Mouse (Mus musculus) testis, adult 2 months (tissue): Measurements from ENCODE around the gene Gm11634. TPM values are rescaled to one million over a fixed set of nuclear protein-coding genes. Genes with fewer than 3 reads are reported as not detected.
"Not testable (repeated sequence)": the region's sequence is repeated elsewhere in the genome, so short reads cannot be mapped to it uniquely, and the experiment has no call there.

Experiments used
- H3K27ac ChIP-seq: fragments of 200-500 bp; 2 replicates; pipeline ENCODE4 v1.5.1; 2012; ENCODE audit warnings: low read depth, low read length; ENCODE audit not compliant: control insufficient read depth, insufficient read depth
- H3K27me3 ChIP-seq: fragments of 200-500 bp; 2 replicates; pipeline ENCODE4 v1.6.1; 2012; ENCODE audit warnings: mild to moderate bottlenecking, low read length, moderate library complexity; ENCODE audit not compliant: control insufficient read depth, insufficient read depth
- H3K36me3 ChIP-seq: fragments of 200-500 bp; 2 replicates; pipeline ENCODE4 v1.6.1; 2012; ENCODE audit warnings: mild to moderate bottlenecking, low read length; ENCODE audit not compliant: control insufficient read depth, insufficient read depth
- H3K4me1 ChIP-seq: fragments of 200-500 bp; 2 replicates; pipeline ENCODE4 v1.6.1; 2012; ENCODE audit warnings: low read length; ENCODE audit not compliant: control insufficient read depth, insufficient read depth
- H3K4me3 ChIP-seq: fragments of 200-500 bp; 2 replicates; pipeline ENCODE4 v1.5.1; 2012; ENCODE audit warnings: low read depth, mild to moderate bottlenecking, low read length, moderate library complexity, mixed read lengths; ENCODE audit not compliant: control insufficient read depth
- CTCF ChIP-seq: fragments of 200-500 bp; IDR thresholded peaks from 2 replicates; pipeline ENCODE4 v1.5.1; 2012; ENCODE audit warnings: low read depth, mild to moderate bottlenecking, inconsistent platforms, low read length, moderate library complexity; ENCODE audit not compliant: control insufficient read depth, insufficient read depth, insufficient replicate concordance
- POLR2A ChIP-seq: fragments of 200-500 bp; IDR thresholded peaks from 2 replicates; pipeline ENCODE4 v1.6.1; 2012; ENCODE audit warnings: low read depth, mild to moderate bottlenecking, inconsistent platforms, low read length, moderate library complexity; ENCODE audit not compliant: control insufficient read depth
- polyA plus RNA-seq: library from polyadenylated mRNA; depleted of rRNA; stranded (reverse); fragments of >200 nt; gene quantifications from 2 replicates; pipeline ENCODE4 v1.2.3, GENCODE M21; 2012

The Gm11634 gene
- polyA plus RNA-seq, 1 experiment, result 69.4 TPM

GRCm38 (mm10) chr11:101585805-101586204 lies 13.3 kb downstream of the Gm11634 start:
- no peaks in the 10 kb centered on the region for H3K27me3 ChIP-seq
- H3K4me3 ChIP-seq, result no peak overlapping the region
- TF ChIP-seq POLR2A (no peak), CTCF (no peak)
- no peak overlapping the region for H3K27ac ChIP-seq
- no peaks in the 10 kb centered on the region; the same call in 1 of the 2 replicates for H3K36me3 ChIP-seq
- peaks cover 5% of the 10 kb centered on the region for H3K4me1 ChIP-seq

GRCm38 (mm10) chr11:101585031-101585430 lies 14.0 kb downstream of the Gm11634 start:
- not testable (repeated sequence) for H3K4me1 ChIP-seq, H3K27ac ChIP-seq, H3K27me3 ChIP-seq, H3K4me3 ChIP-seq, H3K36me3 ChIP-seq

- TF ChIP-seq CTCF, result no peak
- TF ChIP-seq POLR2A, result no peak
- Histone ChIP-seq H3K4me3 (no peak overlapping the region), H3K27ac (no peak overlapping the region)
Observed at GRCm38 (mm10) chr11:101583205-101583604, 15.9 kb downstream of the Gm11634 start.

DNA sequence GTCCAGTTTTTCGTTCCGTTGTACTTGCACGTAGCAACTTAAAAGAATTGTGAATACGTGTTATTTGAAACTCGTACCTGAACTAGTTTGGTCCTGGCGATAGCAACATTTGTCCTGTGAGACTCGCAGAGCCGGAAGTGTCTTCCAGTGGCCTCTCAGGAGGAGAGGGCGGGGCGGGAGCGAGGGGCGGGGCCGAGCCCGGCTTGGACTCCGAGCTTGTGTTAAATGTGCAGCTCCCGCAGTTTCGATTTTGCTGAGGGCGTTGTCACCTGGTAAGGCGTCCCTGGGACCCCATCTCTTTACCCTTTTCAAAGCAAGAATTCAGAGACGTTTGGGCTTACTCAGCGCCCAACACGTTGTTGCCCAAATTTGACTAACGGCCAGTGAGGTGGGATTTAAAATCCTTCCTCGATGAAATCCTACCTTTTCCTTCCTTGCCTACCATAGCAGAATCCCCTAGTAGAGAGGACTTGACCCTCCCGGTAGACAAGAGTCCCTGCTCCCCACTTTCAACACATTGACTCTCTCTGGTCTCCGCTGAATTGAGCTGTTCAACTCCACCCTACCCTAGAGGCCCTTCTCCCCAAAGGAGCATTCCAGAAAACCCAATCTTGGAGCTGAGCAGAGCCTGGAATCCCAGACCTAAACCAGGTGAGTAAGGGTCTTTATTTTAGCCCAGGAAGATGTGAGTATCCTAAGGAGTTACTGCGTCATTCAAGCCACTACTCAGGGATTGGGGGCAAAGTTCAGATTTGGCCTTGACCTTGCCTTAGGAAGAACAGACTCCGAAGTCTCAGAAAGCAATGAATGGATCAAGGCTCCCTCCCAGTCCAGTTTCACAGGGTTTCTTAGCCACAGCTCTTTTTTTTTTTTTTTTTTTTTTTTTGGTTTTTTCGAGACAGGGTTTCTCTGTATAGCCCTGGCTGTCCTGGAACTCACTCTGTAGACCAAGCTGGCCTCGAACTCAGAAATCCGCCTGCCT lies 16.7 kb downstream of the Gm11634 start, which contains the start of gene Tmem106a:
Gene Tmem106a, plus strand, starts transcription at position 189 of the 982 bp plus-strand sequence.
- no peak for TF ChIP-seq POLR2A
- no peak for TF ChIP-seq CTCF
- Histone ChIP-seq H3K4me1 (peaks cover 5% of the 10 kb centered on the region), H3K27me3 (no peaks in the 10 kb centered on the region), H3K27ac (peak within 1 kb of the TSS; percentile 55; the same call in 1 of the 2 replicates), H3K4me3 (peak within 1 kb of the TSS; percentile 76), H3K36me3 (no peaks in the 10 kb centered on the region)

More at GRCm38 (mm10) chr11:101583205-101583604, 15.9 kb downstream of the Gm11634 start:
- H3K27me3 ChIP-seq, result no peaks in the 10 kb centered on the region
- H3K4me1 ChIP-seq, result peaks cover 5% of the 10 kb centered on the region
- no peaks in the 10 kb centered on the region for H3K36me3 ChIP-seq

- TF ChIP-seq CTCF (no peak), POLR2A (no peak)
- Histone ChIP-seq H3K4me3 (no peak overlapping the region), H3K4me1 (peaks cover 5% of the 10 kb centered on the region), H3K27me3 (no peaks in the 10 kb centered on the region), H3K27ac (no peak overlapping the region), H3K36me3 (no peaks in the 10 kb centered on the region)
Observed at GRCm38 (mm10) chr11:101581081-101581764, 17.8 kb downstream of the Gm11634 start.

DNA sequence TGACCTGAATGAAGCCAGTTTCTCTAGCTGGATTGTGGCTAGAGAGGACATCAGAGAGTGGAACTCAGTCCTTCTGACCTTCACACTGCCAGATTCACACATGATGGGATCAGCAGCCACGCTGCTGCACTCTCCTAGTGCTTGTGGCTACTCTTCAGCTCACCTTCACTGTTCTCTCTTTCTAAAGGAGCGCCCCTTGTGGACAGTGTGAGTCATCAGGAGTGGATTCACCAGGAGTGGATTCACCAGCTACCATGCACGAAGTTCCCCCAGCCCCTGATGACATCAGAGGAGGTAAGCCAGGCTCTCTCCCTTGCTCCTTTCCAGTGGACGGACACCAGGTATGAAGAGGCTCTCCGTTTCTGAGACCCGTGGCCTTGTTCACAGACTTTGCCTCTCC lies 22.9 kb downstream of the Gm11634 start:
- Histone ChIP-seq H3K4me1 (no peaks in the 10 kb centered on the region), H3K27ac (no peak overlapping the region), H3K27me3 (no peaks in the 10 kb centered on the region), H3K36me3 (peaks cover 8% of the 10 kb centered on the region), H3K4me3 (no peak overlapping the region)
- TF ChIP-seq POLR2A (no peak), CTCF (no peak)

DNA sequence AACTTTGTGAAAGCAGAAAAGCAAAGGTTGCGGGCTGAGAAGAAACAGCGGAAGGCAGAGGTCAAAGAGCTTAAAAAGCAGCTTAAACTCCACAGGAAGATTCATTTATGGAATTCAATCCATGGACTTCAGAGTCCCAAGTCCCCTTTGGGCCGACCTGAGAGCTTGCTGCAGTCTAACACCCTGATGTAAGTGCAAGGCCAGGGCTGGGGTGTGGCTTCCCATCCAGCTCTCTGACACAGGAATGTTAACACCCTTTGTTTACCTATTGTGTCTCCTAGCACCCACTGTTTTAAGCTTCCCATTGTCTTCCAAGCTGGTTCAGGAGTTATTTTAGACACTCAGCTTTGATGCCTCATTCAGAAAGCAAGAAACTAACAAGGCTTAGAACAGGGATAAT lies 30.6 kb downstream of the Gm11634 start:
- no peak overlapping the region for H3K4me3 ChIP-seq
- no peaks in the 10 kb centered on the region for H3K27me3 ChIP-seq
- H3K27ac ChIP-seq, result no peak overlapping the region
- no peaks in the 10 kb centered on the region for H3K4me1 ChIP-seq
- H3K36me3 ChIP-seq, result peaks cover 10% of the 10 kb centered on the region
- no peak for TF ChIP-seq CTCF
- TF ChIP-seq POLR2A, result no peak
